Mouse (Mus musculus): ENCODE data around the gene Peli2.

DNA sequence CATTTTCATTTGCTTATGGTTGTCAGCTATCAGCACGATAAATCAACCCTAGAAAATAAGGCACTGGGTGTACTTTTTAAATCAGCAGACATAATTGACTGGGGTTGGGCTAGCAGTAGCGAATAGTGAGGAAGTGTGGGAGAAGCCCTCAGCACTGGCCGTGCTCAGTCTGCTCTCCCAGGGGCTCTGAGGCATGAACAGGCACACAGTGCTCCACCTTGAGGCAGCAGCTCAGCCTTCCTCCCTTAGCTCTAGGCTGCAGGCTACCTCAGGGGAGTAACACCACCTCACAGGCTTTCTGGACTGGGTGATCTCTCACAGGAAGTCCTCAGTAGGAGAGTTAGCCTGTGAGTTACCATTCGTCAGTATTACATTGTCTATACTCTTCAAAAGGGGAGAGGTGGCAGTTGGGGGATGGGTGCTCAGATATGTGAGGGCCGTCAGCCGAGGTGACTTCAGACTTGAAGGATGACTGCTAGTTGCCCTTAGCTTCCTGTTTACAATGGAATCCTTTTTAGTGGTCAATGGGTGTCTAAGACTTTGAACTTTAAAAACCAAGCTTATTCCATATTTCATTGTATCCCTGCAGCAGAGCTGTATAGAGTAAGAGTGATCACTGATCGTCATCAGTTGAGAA lies 105.3 kb downstream of the Peli2 start:
- no peak for TF ChIP-seq CHD1 (IDR thresholded peaks at IDR 0.05; ENCODE audit: low read depth, low read length)
- no peak for TF ChIP-seq GABPA (IDR thresholded peaks at IDR 0.05; ENCODE audit: insufficient replicate concordance, low read depth, low read length)
- TF ChIP-seq MAX (IDR thresholded peaks at IDR 0.05; ENCODE audit: low read length), result no peak
- TF ChIP-seq USF2 (conservative IDR thresholded peaks at IDR 0.05; ENCODE audit: low read depth, low read length), result no peak
- peak in 1 of 2 experiments; percentile 8; a peak in 1 of 4 replicates for TF ChIP-seq CTCF (conservative IDR thresholded peaks at IDR 0.05 in 1 of 2, IDR thresholded peaks at IDR 0.05 in 1 of 2; ENCODE audit: low read depth in 2 of 2, low read length in 2 of 2)
- TF ChIP-seq EP300 (IDR thresholded peaks at IDR 0.05; ENCODE audit: low read length), result no peak
- no peak for TF ChIP-seq MAZ (IDR thresholded peaks at IDR 0.05; ENCODE audit: low read depth, low read length)
- no peak for TF ChIP-seq USF1 (IDR thresholded peaks at IDR 0.05; ENCODE audit: low read depth, low read length)
- TF ChIP-seq NELFE (IDR thresholded peaks at IDR 0.05; ENCODE audit: low read depth, low read length), result no peak
- TF ChIP-seq POLR2A (IDR thresholded peaks at IDR 0.05; ENCODE audit: low read depth, low read length), result no peak
- TF ChIP-seq MYC (IDR thresholded peaks at IDR 0.05; ENCODE audit: low read depth, low read length), result no peak
- no peak for TF ChIP-seq CHD2 (IDR thresholded peaks at IDR 0.05; ENCODE audit: low read length)
- TF ChIP-seq MEF2A (IDR thresholded peaks at IDR 0.05; ENCODE audit: borderline replicate concordance, low read depth, low read length), result no peak
- no peak for TF ChIP-seq TCF12 (IDR thresholded peaks at IDR 0.05; ENCODE audit: low read depth, low read length)
